Mouse (Mus musculus) forebrain, embryonic 13.5 days (tissue): ENCODE measurements around the gene Pink1. TPM values are rescaled to one million over a fixed set of nuclear protein-coding genes. Genes with fewer than 3 reads are reported as not detected.

Experiments used
- ATAC-seq: fragments of 200-750 bp; cut with Nextera tagmentation; 2 replicates; pipeline ENCODE4 v1.8.0; 2017
- H3K27ac ChIP-seq: fragments of 300-500 bp; sonication (generic); 2 replicates; pipeline ENCODE4 v1.5.1; 2015; ENCODE audit warnings: inconsistent platforms, mild to moderate bottlenecking, moderate library complexity
- H3K27me3 ChIP-seq: fragments of 300-500 bp; sonication (generic); 2 replicates; pipeline ENCODE4 v1.6.1; 2015; ENCODE audit warnings: mild to moderate bottlenecking, inconsistent platforms
- H3K36me3 ChIP-seq: fragments of 300-500 bp; sonication (generic); 2 replicates; pipeline ENCODE4 v1.6.1; 2015; ENCODE audit warnings: mild to moderate bottlenecking, inconsistent platforms; ENCODE audit not compliant: poor library complexity, severe bottlenecking
- H3K4me1 ChIP-seq: fragments of 300-500 bp; sonication (generic); 2 replicates; pipeline ENCODE4 v1.6.1; 2015; ENCODE audit warnings: inconsistent platforms
- H3K4me2 ChIP-seq: fragments of 300-500 bp; sonication (generic); 2 replicates; pipeline ENCODE4 v1.6.1; 2015; ENCODE audit warnings: inconsistent platforms, mild to moderate bottlenecking, moderate library complexity
- H3K4me3 ChIP-seq: fragments of 300-500 bp; sonication (generic); 2 replicates; pipeline ENCODE4 v1.5.1; 2015; ENCODE audit warnings: mild to moderate bottlenecking, inconsistent platforms
- H3K9ac ChIP-seq: fragments of 300-500 bp; sonication (generic); 2 replicates; pipeline ENCODE4 v1.6.1; 2015; ENCODE audit warnings: mild to moderate bottlenecking, inconsistent platforms
- H3K9me3 ChIP-seq: fragments of 300-500 bp; sonication (generic); replicated peaks from 2 replicates; pipeline ENCODE4 v1.6.1; 2016; ENCODE audit warnings: inconsistent platforms
- WGBS: fragments of 180-500 bp; shearing (Covaris S2); methylation state at CpG from one replicate; pipeline ENCODE4 v1.1.7; 2015; 5-methylcytosine and 5-hydroxymethylcytosine counted together
- polyA plus RNA-seq: library from polyadenylated mRNA; unstranded; fragments of >200 nt; fragmentation: Nextera tagmentation; extraction: Ambion mirVana; gene quantifications from 2 replicates; pipeline ENCODE4 v1.2.1, GENCODE M21; 2015

The Pink1 gene
- 62.4 and 64.2 TPM in 2 replicates for polyA plus RNA-seq

- Histone ChIP-seq H3K27me3 (peaks cover 12% of the 10 kb centered on the region), H3K9ac (peak within 1 kb of the TSS; percentile 88), H3K4me1 (peaks cover 25% of the 10 kb centered on the region), H3K4me3 (peak within 1 kb of the TSS; percentile 86), H3K27ac (peak within 1 kb of the TSS; percentile 96), H3K4me2 (peak within 1 kb of the TSS; percentile 70), H3K36me3 (no peaks in the 10 kb centered on the region), H3K9me3 (no peaks in the 10 kb centered on the region)
- WGBS, result 4% methylated on average over 41 of the region's 41 CpGs
- ATAC-seq, result peak; percentile 77
These were observed at the start of gene Pink1 for GRCm38 (mm10) chr4:138326077-138326695. Gene Pink1, minus strand, starts transcription at chr4:138326307.

GRCm38 (mm10) chr4:138375117-138375516 is 49.0 kb upstream of the Pink1 start:
- no peak for ATAC-seq
- H3K36me3 ChIP-seq, result no peaks in the 10 kb centered on the region
- no peak overlapping the region for H3K27ac ChIP-seq
- no peak overlapping the region for H3K4me2 ChIP-seq
- 86% methylated on average over 3 of the region's 3 CpGs for WGBS
- no peak overlapping the region for H3K4me3 ChIP-seq
- no peaks in the 10 kb centered on the region for H3K27me3 ChIP-seq
- H3K4me1 ChIP-seq, result peaks cover 11% of the 10 kb centered on the region
- no peak overlapping the region for H3K9ac ChIP-seq
- H3K9me3 ChIP-seq, result no peaks in the 10 kb centered on the region

- WGBS, result 87% methylated on average over 5 of the region's 5 CpGs
- H3K36me3 ChIP-seq, result no peaks in the 10 kb centered on the region
These were observed 44.9 kb upstream of the Pink1 start for GRCm38 (mm10) chr4:138370996-138371516.

GRCm38 (mm10) chr4:138368498-138369260 is 42.6 kb upstream of the Pink1 start:
- H3K9ac ChIP-seq, result no peak overlapping the region
- 83% methylated on average over 12 of the region's 12 CpGs for WGBS
- H3K27ac ChIP-seq, result no peak overlapping the region
- no peak overlapping the region for H3K4me3 ChIP-seq
- H3K36me3 ChIP-seq, result no peaks in the 10 kb centered on the region
- H3K4me1 ChIP-seq, result peaks cover 18% of the 10 kb centered on the region
- H3K9me3 ChIP-seq, result no peaks in the 10 kb centered on the region
- ATAC-seq, result no peak
- no peak overlapping the region for H3K4me2 ChIP-seq
- peaks cover 28% of the 10 kb centered on the region for H3K27me3 ChIP-seq

More at GRCm38 (mm10) chr4:138370996-138371516, 44.9 kb upstream of the Pink1 start:
- Histone ChIP-seq H3K9ac (no peak overlapping the region), H3K4me3 (no peak overlapping the region), H3K4me1 (peaks cover 18% of the 10 kb centered on the region), H3K9me3 (no peaks in the 10 kb centered on the region), H3K27ac (no peak overlapping the region), H3K27me3 (peaks cover 25% of the 10 kb centered on the region), H3K4me2 (no peak overlapping the region)
- ATAC-seq, result no peak

- H3K4me2 ChIP-seq, result peak within 1 kb of the TSS; percentile 62
- H3K27ac ChIP-seq, result no peak within 1 kb of the TSS
- 10% methylated on average over 34 of the region's 34 CpGs for WGBS
- peak within 1 kb of the TSS; percentile 28 for H3K4me3 ChIP-seq
- H3K36me3 ChIP-seq, result no peaks in the 10 kb centered on the region
- H3K9me3 ChIP-seq, result no peaks in the 10 kb centered on the region
- peaks cover 28% of the 10 kb centered on the region for H3K27me3 ChIP-seq
- H3K4me1 ChIP-seq, result peaks cover 14% of the 10 kb centered on the region
- peak; percentile 63; the same call in 1 of the 2 replicates for ATAC-seq
- H3K9ac ChIP-seq, result peak within 1 kb of the TSS; percentile 48
These were observed 41.8 kb upstream of the Pink1 start, which contains the start of gene Cda for GRCm38 (mm10) chr4:138367641-138368497. Gene Cda, minus strand, starts transcription at chr4:138367992.

- ATAC-seq, result no peak
- Histone ChIP-seq H3K27me3 (peaks cover 28% of the 10 kb centered on the region), H3K9ac (no peak overlapping the region), H3K4me2 (no peak overlapping the region), H3K4me3 (no peak overlapping the region), H3K36me3 (no peaks in the 10 kb centered on the region), H3K27ac (no peak overlapping the region), H3K9me3 (no peaks in the 10 kb centered on the region), H3K4me1 (peaks cover 17% of the 10 kb centered on the region)
- WGBS, result 82% methylated on average over 2 of the region's 2 CpGs
These were observed 40.5 kb upstream of the Pink1 start for GRCm38 (mm10) chr4:138366561-138366960.

- no peaks in the 10 kb centered on the region for H3K36me3 ChIP-seq
- no peaks in the 10 kb centered on the region for H3K9me3 ChIP-seq
- no peak overlapping the region for H3K4me3 ChIP-seq
- peaks cover 22% of the 10 kb centered on the region for H3K27me3 ChIP-seq
- no peak overlapping the region for H3K9ac ChIP-seq
- no peak overlapping the region for H3K27ac ChIP-seq
- peaks cover 27% of the 10 kb centered on the region for H3K4me1 ChIP-seq
- no peak for ATAC-seq
- no peak overlapping the region for H3K4me2 ChIP-seq
- 73% methylated on average over 5 of the region's 5 CpGs for WGBS
These were observed 37.4 kb upstream of the Pink1 start for GRCm38 (mm10) chr4:138363511-138363910.

- Histone ChIP-seq H3K36me3 (no peaks in the 10 kb centered on the region), H3K9me3 (no peaks in the 10 kb centered on the region), H3K27me3 (peaks cover 18% of the 10 kb centered on the region), H3K4me3 (no peak overlapping the region), H3K4me1 (peaks cover 21% of the 10 kb centered on the region), H3K9ac (no peak overlapping the region), H3K27ac (no peak overlapping the region), H3K4me2 (no peak overlapping the region)
- 85% methylated on average over 7 of the region's 7 CpGs for WGBS
- no peak for ATAC-seq
These were observed 36.8 kb upstream of the Pink1 start for GRCm38 (mm10) chr4:138362883-138363282.

- 4% methylated on average over 11 of the region's 11 CpGs for WGBS
- Histone ChIP-seq H3K9ac (peak overlapping the region; percentile 50), H3K27me3 (peaks cover 6% of the 10 kb centered on the region), H3K4me1 (peaks cover 13% of the 10 kb centered on the region), H3K4me3 (0 out of 2 replicates have a peak overlapping the region, but pooled peaks have one; percentile 7), H3K9me3 (no peaks in the 10 kb centered on the region), H3K4me2 (peak overlapping the region; percentile 40), H3K36me3 (no peaks in the 10 kb centered on the region), H3K27ac (peak overlapping the region; percentile 61)
- ATAC-seq, result no peak
These were observed 35.3 kb upstream of the Pink1 start for GRCm38 (mm10) chr4:138361370-138361821.

- WGBS, result 80% methylated on average over 3 of the region's 3 CpGs
- H3K4me1 ChIP-seq, result peaks cover 13% of the 10 kb centered on the region
- no peak for ATAC-seq
These were observed 32.1 kb upstream of the Pink1 start for GRCm38 (mm10) chr4:138358176-138358575.

GRCm38 (mm10) chr4:138356551-138356950 is 30.4 kb upstream of the Pink1 start:
- Histone ChIP-seq H3K4me1 (peaks cover 9% of the 10 kb centered on the region), H3K9me3 (peaks cover 1% of the 10 kb centered on the region; the same call in 1 of the 2 replicates), H3K9ac (no peak overlapping the region), H3K36me3 (no peaks in the 10 kb centered on the region), H3K4me3 (no peak overlapping the region), H3K27me3 (no peaks in the 10 kb centered on the region), H3K4me2 (no peak overlapping the region), H3K27ac (no peak overlapping the region)
- ATAC-seq, result no peak
- 91% methylated on average over 12 of the region's 12 CpGs for WGBS

More at GRCm38 (mm10) chr4:138358176-138358575, 32.1 kb upstream of the Pink1 start:
- H3K9ac ChIP-seq, result no peak overlapping the region
- no peaks in the 10 kb centered on the region for H3K36me3 ChIP-seq
- H3K4me3 ChIP-seq, result no peak overlapping the region
- H3K9me3 ChIP-seq, result no peaks in the 10 kb centered on the region
- H3K27me3 ChIP-seq, result no peaks in the 10 kb centered on the region
- H3K27ac ChIP-seq, result no peak overlapping the region
- H3K4me2 ChIP-seq, result no peak overlapping the region
